Mouse (Mus musculus): ENCODE results near the gene St7l.

The St7l gene

DNA sequence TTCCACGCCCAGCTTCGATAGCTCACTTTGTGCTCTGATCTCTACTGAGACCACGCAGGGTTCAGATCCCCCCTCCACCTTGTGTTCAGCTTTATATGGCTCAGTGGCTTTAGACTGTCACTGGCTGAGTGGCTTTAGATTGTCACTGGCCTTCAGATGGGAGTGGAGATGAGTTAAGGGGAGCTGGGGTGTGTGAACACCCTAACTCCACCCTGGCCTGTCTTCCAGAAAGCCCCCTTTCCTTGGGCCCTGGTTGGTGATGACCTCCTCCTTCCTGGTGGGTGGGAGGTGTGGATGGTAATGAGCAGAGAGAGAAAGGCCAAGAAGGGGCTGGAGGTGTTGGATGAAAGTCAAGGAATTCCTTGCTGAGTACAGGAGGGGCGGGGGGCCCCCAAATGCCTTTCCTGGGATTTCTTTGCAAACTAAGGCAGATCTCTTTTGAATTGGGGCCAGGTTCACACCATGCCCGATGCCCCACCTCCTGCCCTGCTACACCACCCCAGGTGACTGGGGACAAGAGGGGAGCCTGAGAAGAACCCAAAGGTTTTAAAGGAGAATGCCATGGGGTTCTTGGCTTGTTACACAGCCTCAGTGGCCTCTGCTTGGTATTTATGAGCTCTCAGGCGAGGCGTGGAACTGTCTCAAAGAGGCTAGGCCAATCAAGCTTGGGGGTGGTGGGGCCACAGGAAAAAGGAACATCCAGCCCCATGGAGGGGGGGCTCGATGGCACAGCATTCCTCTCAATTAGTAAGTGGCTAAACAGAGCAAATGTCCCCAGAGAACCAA is 101.5 kb downstream of the St7l start:
- 85% methylated on average over 8 of the region's 8 CpGs for WGBS

DNA sequence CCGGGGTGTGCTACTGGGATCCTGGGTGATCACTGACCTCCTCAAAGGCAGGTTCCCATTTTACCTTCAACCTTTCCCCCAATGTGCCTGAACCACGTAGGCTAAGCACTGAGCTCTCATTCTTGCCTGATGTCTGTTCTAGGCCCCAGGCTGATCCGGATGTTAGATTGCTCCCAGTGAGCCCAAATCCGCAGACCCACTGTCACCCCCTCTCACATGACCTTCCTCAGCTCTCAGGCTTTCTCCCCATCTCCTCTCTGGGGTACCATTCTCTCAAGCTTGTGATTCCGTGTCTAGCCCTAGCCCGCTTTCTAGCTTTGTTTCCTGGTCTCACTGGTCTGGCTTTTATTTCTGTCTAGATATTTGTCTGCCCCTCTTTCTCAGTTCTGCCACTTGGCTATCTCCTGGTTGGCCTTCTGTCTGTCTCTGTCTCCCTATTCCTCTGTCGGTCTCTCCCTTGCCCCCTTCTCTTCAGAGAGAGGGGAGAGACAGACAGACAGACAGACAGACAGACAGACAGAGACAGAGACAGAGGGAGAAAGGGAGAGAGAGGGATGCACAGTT is 102.3 kb downstream of the St7l start:
- 92% methylated on average over 7 of the region's 7 CpGs for WGBS

DNA sequence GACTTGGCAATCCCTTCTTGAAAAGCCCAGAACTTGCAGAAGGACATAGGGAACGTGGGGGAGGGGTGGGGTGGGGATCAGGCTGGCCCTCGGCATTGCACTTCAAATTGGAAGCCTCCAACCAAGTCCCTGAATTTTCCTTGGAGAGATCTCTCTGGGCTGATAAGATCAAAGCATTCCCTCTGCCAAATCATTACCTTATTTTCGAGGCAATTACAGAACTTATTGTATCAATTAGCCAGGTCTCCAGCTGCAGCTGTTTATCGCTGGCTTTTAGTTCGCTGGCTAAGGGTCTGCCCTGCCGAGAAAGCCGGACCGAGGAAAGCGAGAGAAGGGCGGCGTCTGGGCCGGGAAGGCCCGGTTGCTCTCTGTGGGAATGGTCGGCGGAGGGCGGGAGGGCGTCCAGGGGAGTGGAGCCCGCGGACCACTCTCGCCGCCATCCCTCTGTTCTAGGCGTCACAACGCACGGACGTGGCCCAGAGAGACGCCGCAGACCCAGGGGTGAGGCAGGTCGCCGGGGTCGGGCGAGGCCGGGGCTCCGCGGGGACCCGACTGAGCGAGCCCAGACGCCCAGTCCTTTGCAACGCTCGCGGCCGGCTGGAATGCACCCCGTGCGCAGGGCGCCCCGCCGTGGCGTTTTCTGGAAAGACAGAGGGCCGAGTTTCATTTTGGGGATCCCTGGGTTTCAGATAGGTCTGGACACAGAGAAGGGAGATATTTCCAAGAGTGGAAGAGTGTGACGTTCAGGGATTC is 103.9 kb downstream of the St7l start:
- WGBS, result 2% methylated on average over 49 of the region's 49 CpGs
